Mouse (Mus musculus): ENCODE data around the gene Dusp27. TPM values are rescaled to one million over a fixed set of nuclear protein-coding genes. Genes with fewer than 3 reads are reported as not detected.

Gene Dusp27
- polyA plus RNA-seq, 1 experiment from 2014 or later, result 0.50 TPM

DNA sequence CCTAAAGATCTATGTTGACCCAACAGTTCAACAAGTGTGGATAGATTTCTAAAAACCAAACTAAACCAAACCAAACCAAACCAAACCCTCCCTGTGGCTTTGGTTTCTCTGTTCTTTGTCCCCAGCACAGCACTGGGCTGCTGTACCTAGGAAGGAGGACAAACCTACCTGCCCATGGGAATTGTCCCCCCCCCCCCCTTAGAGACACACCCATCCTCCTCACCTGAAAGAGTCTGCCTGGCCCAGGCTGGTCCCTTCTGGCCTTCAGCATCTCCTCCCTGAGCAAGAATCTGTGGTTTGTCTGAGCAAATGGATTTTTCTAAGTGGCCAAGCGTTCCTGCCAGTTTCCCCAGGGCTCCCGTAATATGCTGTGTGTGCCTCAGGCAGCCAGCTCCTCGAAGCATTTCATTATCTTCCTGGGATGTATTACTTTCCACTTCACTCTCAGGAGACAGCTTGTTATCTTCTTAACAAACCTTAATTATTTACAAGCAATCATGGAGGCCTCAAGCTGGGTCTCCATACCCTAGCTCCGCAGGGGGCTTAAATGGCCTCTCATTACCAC, 12.0 kb upstream of the Dusp27 start:
- no peaks in the 10 kb centered on the region for H3K27me3 ChIP-seq (ENCODE audit: control insufficient read depth, insufficient read depth, low read length)
- ATAC-seq (ENCODE audit: low FRiP score, low TSS enrichment) (no peak), DNase-seq (ENCODE audit: low spot score) (no peak)
- H3K4me2 ChIP-seq (replicated peaks; ENCODE audit: low read depth), result no peak overlapping the region
- no peak overlapping the region for H3K9ac ChIP-seq (ENCODE audit: low read length)
- 72% methylated on average over 4 of the region's 4 CpGs for WGBS
- TF ChIP-seq EP300 (optimal IDR thresholded peaks at IDR 0.05), result no peak
- TF ChIP-seq CTCF (IDR thresholded peaks at IDR 0.05; ENCODE audit: low read depth), result no peak
- no peaks in the 10 kb centered on the region for H3K9me3 ChIP-seq (ENCODE audit: control insufficient read depth, low read length)
- no peak overlapping the region for H3K27ac ChIP-seq (replicated peaks)
- H3K4me3 ChIP-seq (ENCODE audit: low read depth, low read length), result no peak overlapping the region
- H3K36me3 ChIP-seq (ENCODE audit: control insufficient read depth, insufficient read depth, low read length), result no peaks in the 10 kb centered on the region
- H3K4me1 ChIP-seq (replicated peaks; ENCODE audit: control insufficient read depth, insufficient read depth), result no peaks in the 10 kb centered on the region

GRCm38 (mm10) chr1:166139113-166139512, 11.4 kb upstream of the Dusp27 start:
- ATAC-seq (ENCODE audit: low FRiP score, low TSS enrichment), result no peak
- DNase-seq (ENCODE audit: low spot score), result no peak
- H3K4me3 ChIP-seq (ENCODE audit: low read depth, low read length), result no peak overlapping the region
- H3K27me3 ChIP-seq (ENCODE audit: control insufficient read depth, insufficient read depth, low read length), result no peaks in the 10 kb centered on the region
- no peak overlapping the region for H3K4me2 ChIP-seq (replicated peaks; ENCODE audit: low read depth)
- no peaks in the 10 kb centered on the region for H3K36me3 ChIP-seq (ENCODE audit: control insufficient read depth, insufficient read depth, low read length)
- TF ChIP-seq CTCF (IDR thresholded peaks at IDR 0.05; ENCODE audit: low read depth) (no peak), EP300 (optimal IDR thresholded peaks at IDR 0.05) (no peak)
- 85% methylated on average over 3 of the region's 3 CpGs for WGBS
- no peaks in the 10 kb centered on the region for H3K9me3 ChIP-seq (ENCODE audit: control insufficient read depth, low read length)
- H3K9ac ChIP-seq (ENCODE audit: low read length), result no peak overlapping the region
- no peak overlapping the region for H3K27ac ChIP-seq (replicated peaks)
- H3K4me1 ChIP-seq (replicated peaks; ENCODE audit: control insufficient read depth, insufficient read depth), result no peaks in the 10 kb centered on the region

DNA sequence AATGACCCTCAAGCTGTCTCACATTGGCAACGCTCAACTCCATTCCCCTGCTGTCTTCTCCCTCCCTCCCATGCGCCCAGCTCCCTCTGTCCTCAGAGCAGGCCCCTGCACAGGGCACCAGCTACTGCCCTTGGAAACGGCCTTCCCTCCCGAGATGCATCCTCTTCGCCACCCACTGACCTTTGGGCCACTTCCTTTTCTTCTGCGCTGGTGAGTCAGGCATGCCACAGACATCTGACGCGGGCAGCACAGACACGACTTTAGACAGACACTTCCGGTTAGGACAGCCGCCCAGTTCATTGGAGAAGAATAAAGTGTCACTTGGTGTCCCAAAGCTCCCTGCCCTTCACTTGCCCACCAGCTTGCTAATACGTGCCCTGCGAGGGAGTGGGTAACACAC, 10.4 kb upstream of the Dusp27 start:
- peak; percentile 76 for ATAC-seq (ENCODE audit: low FRiP score, low TSS enrichment)
- peak overlapping the region; percentile 63; the same call in 1 of the 2 replicates for H3K27ac ChIP-seq (replicated peaks)

DNA sequence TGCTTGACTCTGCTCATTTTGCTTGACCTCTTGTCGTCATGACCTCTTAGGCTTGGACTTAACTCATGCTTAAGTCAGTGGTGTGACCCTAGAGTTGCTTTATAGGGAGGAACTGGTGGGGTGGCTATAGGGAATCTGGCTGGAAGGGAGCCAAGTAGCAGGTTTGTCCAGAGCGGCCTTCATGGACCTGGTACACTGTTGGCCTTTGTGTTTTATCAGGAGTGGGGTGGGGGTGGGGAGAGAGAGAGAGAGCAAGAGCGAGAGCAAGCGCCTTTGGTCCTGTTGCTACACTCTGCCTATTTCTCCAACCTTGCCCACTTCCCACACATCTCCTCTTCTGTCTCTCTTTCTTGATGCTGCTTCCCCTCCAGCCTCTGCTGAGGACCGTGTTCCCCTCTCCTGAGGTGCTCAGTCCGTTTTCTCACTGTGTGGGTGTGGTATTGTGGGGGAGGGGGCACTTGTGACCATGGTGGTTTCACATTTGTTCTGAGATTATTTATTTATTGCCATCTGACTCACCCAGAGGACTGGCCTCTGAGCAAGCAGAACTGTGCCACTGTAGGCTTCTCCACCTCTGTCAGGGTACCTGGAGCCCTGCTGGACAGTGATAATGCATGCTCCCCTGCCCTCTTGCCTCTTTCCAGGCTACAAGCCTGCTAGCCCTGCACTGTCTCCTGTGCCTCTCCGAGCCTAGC, 9.7 kb upstream of the Dusp27 start:
- TF ChIP-seq EP300 (optimal IDR thresholded peaks at IDR 0.05) (no peak), CTCF (IDR thresholded peaks at IDR 0.05; ENCODE audit: low read depth) (no peak)
- no peaks in the 10 kb centered on the region for H3K9me3 ChIP-seq (ENCODE audit: control insufficient read depth, low read length)
- no peaks in the 10 kb centered on the region for H3K27me3 ChIP-seq (ENCODE audit: control insufficient read depth, insufficient read depth, low read length)
- DNase-seq (ENCODE audit: low spot score) (peak; percentile 62), ATAC-seq (ENCODE audit: low FRiP score, low TSS enrichment) (peak; percentile 86)
- H3K36me3 ChIP-seq (ENCODE audit: control insufficient read depth, insufficient read depth, low read length), result no peaks in the 10 kb centered on the region
- no peak overlapping the region; the same call in 1 of the 2 replicates for H3K9ac ChIP-seq (ENCODE audit: low read length)
- H3K4me3 ChIP-seq (ENCODE audit: low read depth, low read length), result no peak overlapping the region
- H3K27ac ChIP-seq (replicated peaks), result peak overlapping the region; percentile 63; the same call in 1 of the 2 replicates
- WGBS, result 51% methylated on average over 7 of the region's 7 CpGs
- 0 out of 2 replicates have a peak overlapping the region, but pooled peaks have one; percentile 17 for H3K4me2 ChIP-seq (replicated peaks; ENCODE audit: low read depth)
- H3K4me1 ChIP-seq (replicated peaks; ENCODE audit: control insufficient read depth, insufficient read depth), result no peaks in the 10 kb centered on the region

More for the DNA sequence above, 10.4 kb upstream of the Dusp27 start:
- 0 out of 2 replicates have a peak overlapping the region, but pooled peaks have one; percentile 17 for H3K4me2 ChIP-seq (replicated peaks; ENCODE audit: low read depth)
- DNase-seq (ENCODE audit: low spot score), result peak; percentile 52
- no peak overlapping the region for H3K4me3 ChIP-seq (ENCODE audit: low read depth, low read length)
- no peaks in the 10 kb centered on the region for H3K36me3 ChIP-seq (ENCODE audit: control insufficient read depth, insufficient read depth, low read length)
- 65% methylated on average over 13 of the region's 13 CpGs for WGBS
- no peaks in the 10 kb centered on the region for H3K27me3 ChIP-seq (ENCODE audit: control insufficient read depth, insufficient read depth, low read length)
- no peak overlapping the region for H3K9ac ChIP-seq (ENCODE audit: low read length)
- H3K9me3 ChIP-seq (ENCODE audit: control insufficient read depth, low read length), result no peaks in the 10 kb centered on the region
- no peaks in the 10 kb centered on the region for H3K4me1 ChIP-seq (replicated peaks; ENCODE audit: control insufficient read depth, insufficient read depth)
- TF ChIP-seq CTCF (IDR thresholded peaks at IDR 0.05; ENCODE audit: low read depth) (no peak), EP300 (optimal IDR thresholded peaks at IDR 0.05) (no peak)

- Histone ChIP-seq H3K27me3 (ENCODE audit: control insufficient read depth, insufficient read depth, low read length) (no peaks in the 10 kb centered on the region), H3K36me3 (ENCODE audit: control insufficient read depth, insufficient read depth, low read length) (no peaks in the 10 kb centered on the region), H3K9me3 (ENCODE audit: control insufficient read depth, low read length) (no peaks in the 10 kb centered on the region), H3K4me1 (replicated peaks; ENCODE audit: control insufficient read depth, insufficient read depth) (no peaks in the 10 kb centered on the region), H3K9ac (ENCODE audit: low read length) (no peak overlapping the region), H3K4me2 (replicated peaks; ENCODE audit: low read depth) (no peak overlapping the region), H3K27ac (replicated peaks) (no peak overlapping the region), H3K4me3 (ENCODE audit: low read depth, low read length) (no peak overlapping the region)
- ATAC-seq (ENCODE audit: low FRiP score, low TSS enrichment) (no peak), DNase-seq (ENCODE audit: low spot score) (no peak)
- TF ChIP-seq CTCF (IDR thresholded peaks at IDR 0.05; ENCODE audit: low read depth) (no peak), EP300 (optimal IDR thresholded peaks at IDR 0.05) (no peak)
- WGBS, result 44% methylated on average over 4 of the region's 5 CpGs
Observed at GRCm38 (mm10) chr1:166135091-166135740, 7.5 kb upstream of the Dusp27 start.

All from stomach, postnatal 0 days (tissue).